Mouse (Mus musculus) thymus, postnatal 10 days (tissue): ENCODE measurements around the gene Mtrex.
A peak's percentile ranks its signal among the peaks of the same experiment; 100 is the strongest.

Experiments
- DNase-seq, 2 experiments: peaks; one replicate each; pipeline ENCODE4 v3.0.0; 2021; ENCODE audit warnings: low spot score in 2 of 2

Mtrex gene

DNA sequence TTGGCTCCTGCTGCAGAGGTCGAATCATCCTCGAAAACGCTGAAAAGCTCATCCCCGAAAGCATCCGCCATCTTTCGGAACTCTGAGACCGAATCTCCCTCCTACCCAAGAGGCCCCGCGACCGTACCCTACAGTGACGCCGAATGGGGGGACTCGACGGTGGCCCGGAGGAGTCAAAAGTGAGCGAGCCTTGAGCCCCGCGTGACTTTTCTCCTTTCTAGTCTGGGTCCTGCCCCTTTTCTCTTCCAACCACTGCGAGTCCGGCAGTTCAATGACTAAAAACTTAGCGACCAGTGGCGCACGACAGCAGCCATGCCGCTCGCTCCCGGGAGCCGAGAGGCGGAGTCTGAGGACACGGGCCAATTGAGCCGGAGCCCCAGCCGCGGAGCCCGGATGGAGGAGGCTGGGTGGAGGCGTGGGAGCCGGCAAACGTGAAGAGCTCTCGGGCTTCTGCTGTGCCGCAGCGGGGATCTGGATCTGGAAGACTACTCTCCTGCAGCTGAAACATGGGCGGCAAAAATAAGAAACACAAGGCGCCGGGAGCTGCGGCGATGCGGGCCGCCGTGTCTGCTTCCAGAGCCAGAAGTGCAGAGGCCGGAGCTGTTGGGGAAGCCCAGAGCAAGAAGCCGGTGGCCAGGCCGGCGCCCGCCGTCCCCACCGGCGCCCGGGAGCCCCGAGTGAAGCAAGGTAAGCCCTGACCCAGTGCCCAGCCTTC lies at the start of gene Mtrex, which contains the start of gene Dhx29:
Gene Mtrex, minus strand, starts transcription at position 112 of the 715 bp plus-strand sequence.
Gene Dhx29, plus strand, starts transcription at position 168 of the 715 bp plus-strand sequence.
- DNase-seq = peak; percentile 94 to 95

DNA sequence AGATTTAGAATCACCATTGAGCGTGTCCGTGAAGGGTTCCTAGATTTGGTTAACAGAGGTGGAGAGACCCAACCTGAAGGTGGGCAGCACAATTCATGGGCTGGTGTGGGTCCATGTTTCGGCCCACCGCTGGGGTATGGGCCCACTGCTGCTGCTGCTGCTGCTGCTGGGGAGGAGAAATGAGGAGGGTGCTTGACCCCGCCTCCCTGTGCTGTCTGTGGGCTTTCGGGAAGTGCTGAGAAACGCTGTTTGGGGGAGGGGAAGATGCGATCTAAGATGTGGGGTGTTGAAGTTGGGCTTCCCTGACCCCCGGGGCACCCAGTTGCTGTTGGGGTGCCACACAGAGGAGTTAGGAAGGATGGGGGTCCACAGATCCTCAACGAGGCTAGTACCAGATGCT lies 49.5 kb upstream of the Mtrex start:
- peak in 1 of 2 experiments; percentile 8 for DNase-seq

DNA sequence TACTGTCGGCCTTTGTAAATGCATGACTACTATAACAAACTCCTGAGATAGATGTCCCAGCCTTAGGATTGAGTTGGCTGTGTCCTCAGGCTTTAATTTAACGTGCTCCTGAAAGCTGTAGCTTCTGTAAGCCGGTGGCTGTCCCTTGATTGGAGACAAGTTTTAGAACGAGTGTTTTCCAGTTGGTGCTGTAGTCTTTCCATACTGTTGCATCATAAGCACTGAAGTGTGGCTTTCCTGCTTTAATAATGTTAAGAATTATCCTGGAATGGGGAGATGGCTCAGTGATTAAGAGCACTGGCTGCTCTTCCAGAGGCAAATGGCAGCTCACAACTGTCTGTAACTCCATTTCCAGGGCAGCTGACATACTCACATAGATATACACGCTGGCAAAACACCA lies 40.1 kb upstream of the Mtrex start:
- no peak for DNase-seq

DNA sequence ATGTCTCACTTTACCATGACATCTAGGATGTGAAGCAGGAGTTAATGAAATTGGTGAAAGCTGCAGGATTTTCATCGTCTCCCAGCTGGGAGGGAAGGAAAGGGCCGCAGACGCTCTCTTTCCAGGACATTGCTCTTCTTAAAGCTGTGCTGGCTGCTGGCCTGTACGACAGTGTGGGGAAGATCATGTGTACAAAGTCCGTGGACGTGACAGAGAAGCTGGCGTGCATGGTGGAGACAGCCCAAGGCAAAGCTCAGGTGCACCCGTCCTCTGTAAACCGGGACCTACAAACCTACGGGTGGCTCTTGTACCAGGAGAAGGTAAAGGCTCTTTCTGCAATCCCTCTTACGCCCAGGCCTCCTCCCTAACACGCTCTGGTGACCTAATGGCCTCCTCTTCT lies 37.2 kb upstream of the Mtrex start:
- no peak for DNase-seq

DNA sequence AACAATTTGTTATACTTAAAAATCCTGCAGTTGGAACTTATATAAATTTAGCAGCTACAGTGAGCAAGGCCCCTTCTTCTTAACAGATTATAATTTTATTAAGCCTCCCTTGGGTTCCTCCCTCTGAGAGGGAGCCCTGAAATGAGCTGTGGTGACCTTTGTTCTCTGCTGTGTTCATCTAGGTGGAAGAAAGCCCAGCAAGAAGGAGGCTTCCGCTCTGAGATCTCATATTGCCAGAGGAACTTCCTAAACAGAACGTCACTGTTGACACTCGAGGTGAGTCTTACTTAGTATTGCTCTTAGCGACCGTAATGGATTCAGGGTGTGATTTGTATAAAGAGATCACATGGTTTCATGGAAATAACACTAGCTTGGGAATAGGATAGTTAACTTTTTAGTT lies 35.9 kb upstream of the Mtrex start:
- DNase-seq = no peak

DNA sequence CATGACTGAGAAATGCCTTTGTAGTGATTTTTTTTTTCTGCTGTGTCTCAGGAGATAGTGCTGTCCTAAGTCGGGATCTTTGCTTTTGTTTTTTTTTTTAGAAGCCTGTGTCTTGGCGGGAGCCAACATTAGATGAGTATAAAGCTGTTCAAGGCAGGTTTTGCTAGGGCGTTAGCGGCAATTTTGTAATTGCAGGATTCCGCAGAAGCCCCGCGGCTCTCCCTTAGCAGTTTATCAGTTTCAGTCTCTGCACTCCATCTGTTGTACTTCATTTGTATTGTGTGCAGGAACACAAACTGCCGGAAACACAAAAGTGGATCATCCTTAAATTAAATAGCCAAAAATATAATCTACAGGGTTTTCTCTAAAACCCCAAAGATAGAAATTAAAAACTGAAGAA lies 26.9 kb upstream of the Mtrex start:
- DNase-seq = no peak

DNA sequence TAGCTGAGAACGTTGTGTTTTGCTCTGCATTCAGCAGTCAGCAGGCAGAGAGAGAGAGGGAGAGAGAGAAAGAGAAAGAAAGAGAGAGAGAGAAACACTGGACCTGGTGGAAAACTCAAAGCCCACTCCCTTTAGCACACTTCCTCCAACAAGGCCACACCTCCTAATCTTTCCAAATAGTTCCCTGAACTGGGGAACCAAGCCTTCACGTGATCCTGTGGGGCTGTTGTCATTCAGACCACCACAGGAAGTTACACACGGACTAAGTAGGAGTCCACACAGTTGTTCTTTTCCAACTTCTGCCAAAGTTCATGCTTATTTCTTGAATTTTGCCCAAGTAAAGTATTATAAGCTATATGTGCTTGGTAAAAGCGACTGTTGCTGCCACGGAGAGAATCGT lies 18.7 kb upstream of the Mtrex start:
- DNase-seq = no peak

DNA sequence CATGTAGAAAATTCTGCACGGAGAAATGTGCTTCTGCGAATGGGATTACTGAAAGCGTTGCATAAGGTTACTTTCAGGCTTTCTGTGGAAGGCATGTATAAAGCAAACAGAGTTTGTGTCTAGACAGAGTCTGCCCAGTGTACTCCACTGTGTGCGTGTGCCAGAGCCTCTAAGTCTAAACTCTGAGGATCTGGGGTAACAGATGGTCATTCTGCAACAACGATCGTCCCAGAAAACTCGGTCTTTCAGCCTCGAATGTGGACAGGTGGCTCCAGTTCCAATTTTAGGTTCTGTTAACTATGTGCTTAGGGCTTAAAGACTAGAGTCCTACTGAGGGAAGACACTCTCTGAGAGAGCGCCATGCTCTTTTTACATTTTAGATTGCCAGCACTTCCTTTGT lies 18.1 kb upstream of the Mtrex start:
- DNase-seq = no peak

DNA sequence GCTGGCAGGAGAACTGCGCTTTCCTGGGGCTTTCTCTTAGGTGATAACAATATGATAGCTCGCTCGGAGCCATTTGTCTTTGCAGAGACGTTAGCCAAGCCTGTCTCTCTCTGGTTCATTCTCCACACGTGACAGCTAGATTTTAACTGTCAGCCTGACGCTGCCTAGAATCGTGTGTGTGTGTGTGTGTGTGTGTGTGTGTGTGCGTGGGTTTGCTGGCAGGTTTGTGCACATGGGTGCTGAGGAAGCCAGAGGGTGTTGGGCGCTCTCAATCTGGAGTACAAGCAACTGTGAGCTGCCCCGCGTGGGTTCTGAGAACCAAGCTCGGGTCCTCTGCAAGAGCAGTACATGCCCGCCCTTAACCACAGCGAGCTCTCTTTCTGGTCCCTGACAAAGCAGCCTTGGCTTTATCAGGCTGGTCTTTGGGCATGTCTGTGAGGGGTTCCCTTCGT lies 14.7 kb upstream of the Mtrex start:
- DNase-seq = no peak

DNA sequence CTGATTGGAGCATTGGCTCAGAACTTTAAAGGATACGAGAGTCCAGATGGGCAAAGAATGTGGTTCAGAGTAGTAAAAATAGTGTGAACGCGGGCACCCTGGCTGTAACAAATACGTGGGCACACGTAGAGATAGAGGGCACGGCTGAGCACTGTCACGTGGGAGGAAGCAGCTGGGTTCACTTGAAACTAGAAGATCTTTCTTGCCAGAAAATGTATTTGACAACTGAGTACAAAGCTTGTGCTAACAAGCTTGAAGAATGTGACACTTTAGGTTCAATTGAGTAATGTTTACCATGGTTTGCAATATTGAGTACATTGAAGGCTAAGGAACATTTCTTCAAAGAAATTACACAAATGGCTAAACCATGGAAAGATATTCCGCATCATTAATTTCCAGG lies 10.9 kb upstream of the Mtrex start:
- DNase-seq = no peak

DNA sequence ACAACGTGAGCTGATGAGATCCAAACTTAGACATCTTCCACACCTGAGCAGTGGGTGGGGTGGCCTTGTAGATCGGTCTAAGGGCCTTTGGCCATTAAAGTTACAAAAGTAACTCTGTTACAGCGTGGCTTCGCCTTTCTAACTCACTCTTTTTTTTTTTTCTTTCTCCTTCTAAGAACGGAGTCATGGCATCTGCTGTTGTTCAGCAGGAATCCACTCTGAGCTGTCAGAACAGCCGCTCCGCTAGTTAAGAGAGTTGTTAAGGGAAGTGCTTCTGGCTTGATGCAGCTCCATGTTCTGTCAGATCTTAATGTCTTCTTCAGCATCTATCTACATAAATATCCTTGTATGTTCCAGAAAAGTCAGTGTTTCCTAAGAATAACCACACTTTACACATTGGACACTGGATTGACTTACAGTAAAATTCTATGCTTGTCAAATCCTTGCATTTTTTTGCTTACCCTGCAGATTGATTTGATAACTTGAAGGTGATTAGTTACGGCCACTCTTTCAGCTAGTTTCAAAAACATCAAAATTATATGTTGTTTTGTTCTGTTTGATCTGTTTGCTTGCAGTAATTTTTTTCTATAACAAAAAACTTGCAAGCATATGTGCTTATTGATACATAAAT lies 955 bp upstream of the Mtrex start:
- DNase-seq = no peak

DNA sequence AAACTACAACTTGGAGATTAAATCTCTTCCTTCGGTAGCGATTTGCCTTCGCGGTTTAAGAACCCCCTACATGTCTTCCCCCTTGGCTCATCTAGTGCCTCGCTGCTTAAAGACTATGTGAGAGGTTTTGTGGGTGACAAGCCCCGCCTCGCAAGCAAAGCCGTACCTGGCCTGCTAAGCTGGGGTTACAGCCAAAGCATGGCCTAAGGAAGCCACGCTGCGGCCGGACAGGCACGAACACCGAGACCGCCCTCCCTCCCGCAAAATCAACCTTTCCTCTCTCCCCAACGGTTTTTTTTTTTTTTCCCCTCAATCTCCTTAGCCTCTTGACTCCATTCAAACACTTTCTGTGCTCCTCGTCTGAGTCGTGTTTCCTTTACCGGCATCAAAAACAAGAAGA lies 402 bp downstream of the Mtrex start:
- peak; percentile 16 to 35 for DNase-seq

DNA sequence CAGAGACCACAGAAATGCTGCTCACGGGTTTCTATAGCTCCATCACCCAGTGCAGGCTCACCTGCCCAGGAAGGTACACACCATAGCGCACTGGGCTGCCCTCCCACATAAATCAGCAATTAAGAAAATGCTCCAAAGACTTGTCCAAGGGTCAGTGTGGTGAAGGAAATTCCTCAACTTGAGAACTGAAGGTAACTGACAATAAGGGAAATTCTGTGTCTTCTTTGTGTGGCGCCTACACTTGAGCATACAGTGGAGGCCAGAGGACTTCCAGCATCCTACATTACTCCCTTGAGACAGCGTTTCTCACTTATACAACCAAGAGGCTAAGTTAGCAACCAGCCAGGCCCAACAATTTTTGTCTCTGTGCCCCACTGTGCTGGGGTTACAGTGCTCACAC lies 1.2 kb downstream of the Mtrex start:
- DNase-seq = no peak

DNA sequence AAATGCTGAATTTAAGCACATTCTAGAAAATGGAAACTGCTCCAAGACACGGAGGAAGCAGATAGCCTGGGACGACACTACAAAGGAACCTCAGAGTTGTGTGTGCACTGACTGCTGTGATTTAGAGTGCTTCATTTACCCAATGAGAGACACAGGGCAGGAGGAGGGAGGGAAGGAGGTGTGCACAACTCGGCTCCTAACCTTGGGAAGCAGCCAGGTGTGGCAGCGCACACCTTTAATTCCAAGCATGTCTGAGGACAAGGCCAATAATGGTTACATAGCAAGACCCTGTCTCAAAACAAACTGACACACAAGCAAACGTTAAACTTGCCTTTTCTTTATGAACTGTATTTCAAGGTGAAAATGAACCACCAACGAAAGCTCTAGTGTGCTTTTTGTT lies 1.9 kb downstream of the Mtrex start:
- DNase-seq = no peak

DNA sequence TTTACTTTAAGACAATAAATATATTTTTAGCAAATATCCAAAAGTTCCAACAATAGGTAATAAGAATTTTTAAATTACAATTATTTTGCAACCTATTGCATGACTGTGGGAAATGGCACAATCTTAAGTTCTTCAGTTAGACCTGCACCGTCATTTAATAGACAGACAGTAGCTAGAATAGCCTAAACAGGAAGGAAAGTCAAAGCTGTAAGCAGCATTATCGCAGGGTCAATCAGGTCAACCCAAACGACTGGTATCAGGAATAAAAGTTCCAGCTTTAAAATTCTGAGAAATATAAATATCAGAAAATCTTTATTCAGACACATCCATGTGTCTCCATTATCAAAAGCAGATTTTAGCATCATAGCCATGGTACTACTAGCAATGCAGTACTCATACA lies 6.3 kb downstream of the Mtrex start:
- DNase-seq = no peak

DNA sequence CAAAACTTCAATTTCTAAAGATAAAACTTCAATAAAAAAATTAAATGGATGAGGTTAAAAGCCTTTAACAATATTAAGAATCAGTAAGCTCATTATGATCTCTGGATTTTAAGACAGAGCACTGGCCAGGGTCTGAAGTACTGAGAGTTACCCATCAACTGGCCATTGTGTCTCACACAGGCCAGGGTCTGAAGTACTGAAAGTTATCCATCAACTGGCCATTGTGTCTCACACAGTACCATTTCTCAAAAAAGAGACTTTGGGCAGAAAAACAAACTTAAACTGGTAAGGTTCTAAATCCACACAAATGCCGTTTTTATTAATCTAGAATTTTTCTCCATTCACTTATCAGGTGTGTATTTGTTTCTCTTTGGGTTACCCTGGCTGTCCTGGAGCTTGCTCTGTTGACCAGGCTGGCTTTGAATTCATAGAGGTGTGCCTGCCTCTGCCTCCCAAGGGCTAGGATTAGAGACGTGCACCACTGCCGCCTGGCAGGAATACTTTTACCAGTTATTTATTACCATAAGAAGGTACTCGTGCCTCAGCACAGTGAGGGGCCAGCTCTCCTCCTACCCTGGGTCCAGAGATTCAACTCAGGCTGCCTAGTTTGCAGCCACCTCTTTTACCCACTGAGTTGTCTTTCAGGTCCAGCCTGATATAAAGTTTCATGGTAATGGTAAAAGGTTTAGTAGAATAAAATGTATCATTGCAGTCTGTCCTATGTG lies 7.9 kb downstream of the Mtrex start:
- DNase-seq = no peak

DNA sequence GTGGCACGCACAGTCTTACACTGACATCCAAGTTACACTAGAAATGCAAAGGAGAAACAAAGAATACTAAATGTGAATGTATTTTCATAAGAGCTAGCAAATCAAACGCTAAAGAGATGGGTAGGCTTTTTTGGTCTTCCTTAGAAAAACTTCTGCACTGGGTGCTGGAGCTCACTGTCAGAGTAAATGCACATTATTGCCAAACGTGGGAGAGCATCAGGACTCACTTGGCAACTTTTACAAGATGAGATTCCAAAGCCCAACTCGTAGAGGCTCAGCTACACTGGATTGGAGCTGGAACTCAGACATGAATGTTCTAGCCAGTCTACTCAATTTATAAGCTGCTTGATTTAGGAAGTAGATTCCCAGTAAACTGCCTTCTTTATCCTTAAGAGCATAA lies 16.8 kb downstream of the Mtrex start:
- DNase-seq = no peak

DNA sequence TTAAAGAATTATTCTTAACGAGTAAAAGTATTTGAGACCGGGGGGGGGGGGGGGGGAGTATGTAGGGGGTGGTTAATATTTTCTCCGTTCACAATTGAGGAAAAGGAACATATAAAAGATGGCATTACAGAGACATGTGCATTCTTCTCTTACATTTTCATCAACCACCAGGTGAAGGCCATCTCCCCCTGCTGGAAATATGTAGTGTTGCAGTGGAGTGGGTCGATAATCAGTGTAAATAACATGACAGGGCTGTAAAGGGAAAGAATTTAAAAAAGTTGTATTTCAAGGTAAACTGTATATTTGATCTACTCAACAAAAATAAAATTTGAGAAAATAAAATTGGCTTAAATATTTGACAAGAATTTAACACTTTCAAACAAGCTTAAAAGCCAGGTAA lies 17.5 kb downstream of the Mtrex start:
- peak in 1 of 2 experiments; percentile 37 for DNase-seq

DNA sequence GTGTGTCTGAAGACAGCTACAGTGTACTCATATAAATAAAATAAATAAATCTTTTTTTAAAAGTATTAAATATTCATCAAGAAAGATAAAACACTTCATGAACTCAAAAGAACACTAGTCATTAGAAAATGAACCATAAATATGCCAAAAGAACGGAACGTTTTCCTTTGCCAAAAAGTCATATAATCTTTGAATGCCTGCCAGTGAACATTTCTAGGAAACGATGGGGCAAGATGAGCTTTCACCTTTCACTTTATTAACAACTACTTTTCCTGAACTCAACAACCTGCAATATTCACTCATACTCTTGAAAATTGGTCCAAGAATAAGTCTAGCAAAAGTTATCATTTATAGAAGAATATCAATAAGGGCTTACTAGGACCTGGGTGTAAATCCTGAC lies 25.0 kb downstream of the Mtrex start:
- DNase-seq = no peak

DNA sequence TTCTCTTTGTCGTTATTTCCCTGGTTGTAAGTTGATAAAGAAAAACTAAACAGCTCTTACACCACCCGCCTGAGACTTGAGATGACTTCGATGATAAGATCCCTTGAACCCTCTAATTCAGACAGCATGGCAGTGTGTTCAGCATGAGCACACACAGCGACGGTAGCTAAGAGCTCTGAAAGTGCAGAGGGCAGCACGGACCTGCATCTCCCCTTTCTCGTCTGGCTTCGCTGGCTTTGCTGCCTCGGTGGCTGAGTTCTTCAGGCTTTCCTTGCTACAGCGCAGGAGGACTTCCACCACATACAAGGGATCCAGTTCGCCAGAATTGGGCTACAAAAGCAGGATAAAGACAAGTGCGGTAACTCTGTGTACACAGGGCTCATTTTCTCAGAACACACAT lies 40.0 kb downstream of the Mtrex start:
- no peak for DNase-seq

DNA sequence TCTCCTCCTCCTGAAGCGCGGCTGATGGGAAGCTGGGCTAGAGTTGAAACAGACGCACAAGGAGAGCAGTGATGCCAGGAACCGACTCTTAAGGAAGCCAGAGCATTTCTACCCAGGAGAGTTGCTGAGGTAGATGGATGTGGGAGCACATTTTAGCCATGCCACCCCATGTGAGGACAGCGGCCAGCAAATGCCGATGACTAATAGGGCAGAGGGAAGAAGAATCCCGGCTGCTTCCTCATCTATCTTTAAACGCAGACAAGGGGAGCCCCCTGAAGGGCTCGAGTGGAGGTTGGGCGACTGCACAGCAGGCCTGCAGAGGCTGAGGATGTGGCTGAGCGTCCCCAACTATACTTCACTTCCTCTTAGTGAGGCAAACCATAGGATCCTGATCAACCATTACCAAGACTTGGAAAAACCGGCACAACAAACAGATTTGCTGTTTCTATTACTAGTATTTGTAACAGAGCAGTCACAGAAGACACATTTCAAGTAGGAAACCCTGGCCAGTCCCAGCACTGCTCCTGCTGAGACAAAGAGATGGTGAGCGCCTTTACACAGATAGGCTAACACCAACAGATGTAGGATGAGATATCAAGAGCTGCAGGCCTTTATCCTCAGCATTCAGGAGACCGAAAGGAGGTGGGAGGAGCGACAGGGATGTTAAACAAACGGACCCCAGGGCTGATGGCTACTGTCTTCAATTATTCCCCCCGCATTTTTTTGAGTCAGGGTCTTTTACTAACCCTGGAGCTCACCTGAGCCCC lies 55.5 kb downstream of the Mtrex start:
- no peak for DNase-seq

DNA sequence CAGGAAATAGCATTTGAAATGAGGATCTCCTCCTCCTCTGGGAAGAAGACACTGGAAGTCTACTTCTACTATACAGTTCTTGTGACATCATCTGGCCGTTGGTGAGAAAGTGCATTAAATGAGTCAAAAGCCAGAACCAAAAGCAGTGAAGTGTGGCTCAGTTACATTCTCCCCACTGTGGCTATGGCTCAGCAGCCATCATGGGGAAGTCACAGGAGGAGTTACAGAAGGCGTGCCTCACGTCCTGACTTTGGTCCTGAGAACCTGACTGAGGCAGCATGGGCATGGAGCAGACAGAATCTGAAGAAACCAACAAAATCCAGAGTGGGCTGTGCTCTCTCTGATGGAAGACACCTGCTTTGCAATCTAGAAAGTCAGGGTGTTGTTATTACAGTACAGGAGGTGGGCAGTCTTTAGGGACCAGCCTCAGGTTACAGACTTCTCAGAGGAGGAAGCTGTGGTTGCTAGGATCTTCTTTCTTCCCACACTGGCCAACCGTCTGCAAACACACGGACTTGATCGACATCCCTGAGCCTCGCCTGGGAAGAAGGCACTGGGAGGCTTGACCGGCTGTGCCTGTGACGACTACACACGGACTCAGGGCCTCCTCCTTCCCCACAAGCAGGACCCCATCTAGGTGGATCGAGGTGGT lies 57.0 kb downstream of the Mtrex start:
- DNase-seq = no peak
